Mouse (Mus musculus): ENCODE measurements around the gene Chchd6.

DNA sequence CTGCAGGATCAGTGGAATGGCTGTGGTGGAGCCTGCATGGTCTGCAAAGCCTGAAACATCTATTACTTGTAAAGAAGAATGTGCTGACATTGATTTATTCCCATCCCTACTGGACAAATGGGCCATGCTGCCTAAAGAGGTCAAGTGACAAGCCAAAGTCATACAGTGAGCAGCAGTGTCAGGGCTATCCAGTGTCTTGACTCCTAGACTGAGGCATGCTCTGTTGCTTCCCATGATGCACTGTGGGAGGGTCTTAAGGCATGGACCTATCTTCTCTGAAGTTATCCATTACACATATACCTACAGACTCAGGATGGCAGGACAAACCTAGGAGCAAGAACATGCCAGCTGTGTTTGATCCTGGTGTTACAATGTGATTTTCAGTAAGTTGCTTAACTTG, 175.3 kb downstream of the Chchd6 start:
- no peak for TF ChIP-seq CTCF (IDR thresholded peaks at IDR 0.05; ENCODE audit: low read depth)
- TF ChIP-seq EP300 (IDR thresholded peaks at IDR 0.05; ENCODE audit: low read depth), result no peak

All from liver, postnatal 0 days (tissue).